Mouse (Mus musculus): ENCODE data around the gene Olfr577.

Olfr577 gene

DNA sequence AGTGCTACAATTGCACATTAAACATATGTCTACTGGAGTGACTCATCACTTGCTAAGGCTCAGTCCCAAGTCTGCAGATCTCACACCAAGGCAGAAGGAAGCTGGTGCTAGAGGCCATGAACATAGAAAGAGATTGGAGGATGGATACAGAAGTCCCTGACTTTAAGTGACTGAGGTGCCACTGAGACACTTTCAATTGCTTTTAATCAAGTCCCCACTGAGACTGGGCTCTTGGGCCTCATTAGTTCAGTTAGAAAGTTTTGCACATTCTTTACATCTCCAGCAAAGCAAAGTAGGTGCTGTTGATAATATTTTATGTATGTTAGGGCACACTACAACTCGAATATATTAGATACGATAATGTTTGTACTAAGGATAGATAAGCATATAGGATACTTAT lies at the start of gene Olfr577:
Olfr577 (minus strand) TSS at position 101 of the 400 bp plus-strand sequence.
- DNase-seq (ENCODE audit: low spot score): no peak

DNA sequence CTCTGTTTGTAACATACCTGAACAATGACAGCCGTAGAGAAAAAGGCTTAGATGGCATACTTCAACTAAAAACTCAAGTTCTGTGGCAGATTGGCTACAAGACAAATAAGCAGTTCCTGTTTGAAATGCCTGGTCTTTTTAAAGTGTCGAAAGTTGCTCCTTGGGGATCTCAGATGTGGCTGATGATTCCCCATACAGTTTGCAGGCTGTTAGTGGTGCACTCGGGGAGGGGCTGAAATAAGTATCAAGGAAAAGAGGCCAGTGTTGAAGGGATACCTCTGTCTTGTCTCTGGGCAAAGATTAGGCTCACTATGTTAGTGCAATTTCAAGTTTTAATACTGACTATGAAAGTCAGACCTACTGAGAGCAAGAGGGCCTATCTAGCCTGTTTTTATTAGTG lies 13.5 kb upstream of the Olfr577 start, which contains the start of gene Olfr578:
Olfr578 (minus strand) TSS at position 101 of the 400 bp plus-strand sequence.
- no peak for DNase-seq (ENCODE audit: low spot score)

DNA sequence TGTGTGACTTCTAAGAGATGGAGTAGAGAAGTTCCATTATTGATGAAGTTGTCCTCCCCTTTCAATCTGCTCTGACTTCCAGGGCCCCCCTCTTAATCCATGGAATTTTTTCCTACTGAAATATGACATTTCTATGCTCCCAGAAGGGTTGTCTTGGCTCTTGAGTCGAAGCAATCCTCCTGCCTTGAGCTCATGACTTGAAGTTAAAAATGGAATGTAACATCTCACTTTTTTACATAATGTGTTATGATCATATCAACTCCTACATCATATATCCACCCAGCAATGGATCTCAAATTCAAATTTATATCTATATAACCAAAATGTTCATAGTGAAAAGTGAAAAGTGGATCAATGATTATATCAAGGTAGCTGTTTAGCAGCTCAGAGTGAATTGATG lies 1.3 kb downstream of the Olfr577 start:
- no peak for DNase-seq (ENCODE audit: low spot score)

DNA sequence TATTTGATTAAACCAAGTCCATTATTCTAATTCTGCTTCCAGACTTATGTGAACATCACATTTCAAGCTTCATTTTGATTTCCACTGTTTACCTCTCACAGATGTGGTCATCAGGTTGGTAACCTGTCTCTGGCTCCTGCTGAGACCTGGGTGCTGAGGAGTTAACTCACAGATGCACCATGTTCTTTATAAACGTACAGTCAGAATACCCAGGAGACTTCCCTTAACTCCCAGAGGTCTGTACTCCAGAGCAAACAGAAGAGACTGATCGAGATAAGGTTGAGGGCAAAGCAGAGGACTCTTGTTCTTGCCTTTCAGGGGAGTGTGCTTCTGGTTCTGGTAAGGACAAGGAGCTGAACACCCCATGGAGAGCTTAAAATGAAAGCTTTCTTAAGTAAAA lies 13.4 kb downstream of the Olfr577 start, which contains the start of gene Olfr576:
Olfr576 (plus strand) TSS at position 301 of the 400 bp plus-strand sequence.
- DNase-seq (ENCODE audit: low spot score): no peak

DNA sequence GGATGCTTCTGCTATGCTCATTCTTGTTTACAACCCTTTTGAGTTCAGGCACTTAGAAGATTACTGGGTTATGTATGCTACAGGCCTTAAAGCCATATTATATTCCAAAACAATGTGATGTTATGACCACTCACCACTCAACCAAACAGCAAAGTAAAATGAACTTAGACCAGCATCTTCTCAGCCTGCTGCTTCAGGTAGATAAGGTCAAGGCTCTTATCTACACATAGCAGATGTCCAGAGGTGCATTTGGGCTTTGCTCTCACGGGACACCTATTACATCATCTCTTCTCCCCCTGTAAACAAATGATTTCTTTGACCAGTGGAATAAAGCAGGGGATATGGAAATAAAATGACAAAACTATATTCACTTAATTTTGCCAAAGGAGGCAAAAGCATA lies 17.1 kb downstream of the Olfr577 start, which contains the start of gene Olfr575:
Olfr575 (minus strand) TSS at position 183 of the 400 bp plus-strand sequence.
- no peak for DNase-seq (ENCODE audit: low spot score)

DNA sequence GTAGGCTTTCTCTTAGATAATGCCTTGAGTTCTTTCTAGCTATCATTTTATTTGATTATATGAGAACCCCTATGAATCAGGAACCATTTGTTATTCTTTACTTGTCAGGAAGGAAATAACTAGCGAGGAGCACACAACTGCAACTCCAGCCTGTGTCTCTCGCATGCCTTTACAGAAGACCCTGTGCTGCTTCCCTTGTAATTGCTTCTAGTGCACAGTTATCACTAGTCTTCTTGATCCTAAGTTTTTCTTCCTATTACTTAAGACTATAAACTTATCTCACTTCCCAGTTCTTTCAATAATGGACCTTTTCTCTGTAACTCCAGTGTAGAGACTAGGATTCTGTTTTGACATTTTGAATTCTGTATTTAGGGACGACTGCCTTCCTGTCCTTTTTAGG lies 17.6 kb downstream of the Olfr577 start:
- no peak for DNase-seq (ENCODE audit: low spot score)

DNA sequence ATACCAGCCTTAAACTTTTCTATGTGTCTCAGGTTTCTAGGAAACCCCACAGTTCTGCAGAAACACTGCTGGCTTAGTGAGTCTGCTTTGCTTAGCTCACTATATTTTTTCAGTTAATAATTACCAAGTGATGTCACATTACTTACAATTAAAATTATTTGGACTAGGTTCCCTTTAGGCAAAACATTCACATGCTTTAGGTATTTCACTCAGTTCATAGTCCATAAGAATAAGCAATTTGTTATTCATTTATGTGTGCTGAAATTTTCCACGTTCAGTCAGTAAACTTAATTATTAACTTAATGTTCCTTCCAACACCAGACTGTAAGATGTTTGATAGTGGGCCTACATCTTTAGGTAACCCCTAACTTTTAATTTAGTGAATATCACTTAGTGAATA lies 25.0 kb downstream of the Olfr577 start:
- DNase-seq (ENCODE audit: low spot score): no peak

DNA sequence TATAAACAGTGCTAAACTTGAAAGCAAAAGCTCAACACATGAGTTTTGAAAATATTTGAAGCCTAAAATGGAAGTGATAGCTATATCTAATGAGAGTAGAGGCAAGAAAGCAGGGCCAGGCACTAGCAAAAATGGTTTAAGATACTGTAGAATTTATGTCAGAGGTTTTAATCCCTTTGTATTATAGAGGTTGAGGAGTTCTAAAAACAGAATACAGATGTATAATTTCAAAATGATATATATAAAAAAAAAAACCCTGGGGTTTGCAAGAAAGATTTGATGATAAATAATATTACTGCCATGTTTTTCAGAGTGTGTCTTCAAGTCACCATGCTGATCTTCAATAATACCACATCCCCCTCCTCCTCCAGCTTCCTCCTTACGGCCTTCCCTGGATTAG lies 27.6 kb downstream of the Olfr577 start, which contains the start of gene Olfr574:
Olfr574 (plus strand) TSS at position 301 of the 400 bp plus-strand sequence.
- no peak for DNase-seq (ENCODE audit: low spot score)

DNA sequence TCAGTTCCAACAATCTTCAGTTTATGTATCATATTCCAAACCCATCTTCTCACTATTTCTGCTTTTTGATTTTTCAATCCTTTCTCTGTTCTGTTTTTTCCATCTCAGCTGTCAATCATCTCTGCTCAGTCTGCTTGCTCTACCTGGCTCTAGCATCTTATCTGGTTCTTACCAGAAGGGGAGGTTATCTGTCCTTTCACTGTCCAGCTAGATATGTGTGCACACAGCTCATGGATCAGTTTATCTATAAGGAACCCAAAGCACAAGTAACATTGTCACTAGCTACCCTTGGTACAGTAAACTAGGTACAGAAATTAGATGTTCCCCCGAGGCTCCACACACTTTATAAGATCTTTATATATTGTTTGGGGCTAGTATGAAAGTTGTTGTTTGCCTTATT lies 32.3 kb downstream of the Olfr577 start:
- no peak for DNase-seq (ENCODE audit: low spot score)

DNA sequence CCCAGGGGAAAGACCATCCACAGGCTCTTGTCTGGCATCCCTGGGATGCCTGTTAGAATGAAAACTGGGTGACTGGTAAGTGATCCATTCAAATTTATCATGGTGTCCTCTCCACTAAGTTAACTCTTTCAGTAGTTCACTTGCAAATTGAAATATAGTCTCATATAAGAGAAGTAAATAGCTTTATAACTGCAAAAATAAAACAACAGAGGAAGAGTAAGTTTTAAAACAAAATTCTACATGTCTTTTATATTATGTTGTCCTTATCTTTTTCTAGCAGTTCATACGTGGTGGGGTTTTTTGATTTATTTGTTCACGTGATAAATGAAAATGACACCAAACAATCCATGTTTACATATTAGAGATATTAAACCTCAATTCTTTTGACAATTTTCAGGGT lies 33.3 kb downstream of the Olfr577 start, which contains the start of gene Olfr573-ps1:
Olfr573-ps1 (minus strand) TSS at position 101 of the 400 bp plus-strand sequence.
- no peak for DNase-seq (ENCODE audit: low spot score)

DNA sequence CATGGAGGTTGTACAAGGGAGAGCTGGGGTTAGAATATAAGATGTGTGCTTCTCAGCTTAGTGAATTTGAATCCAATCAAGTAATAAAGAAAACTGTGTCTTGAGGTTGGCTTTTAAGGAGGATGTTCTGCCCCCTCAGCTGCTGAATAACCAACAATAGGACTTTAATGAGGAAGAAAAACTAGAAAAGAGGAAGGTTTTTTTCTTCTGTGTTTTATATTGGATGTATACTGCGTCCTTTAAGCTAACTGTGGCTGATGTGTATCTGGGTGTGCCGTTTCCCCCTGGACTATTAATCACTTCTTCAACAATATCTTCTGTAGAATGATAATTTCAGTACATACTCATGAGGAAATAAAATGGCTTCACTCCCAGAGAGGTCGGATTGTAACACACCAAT lies 48.6 kb downstream of the Olfr577 start:
- DNase-seq (ENCODE audit: low spot score): no peak

DNA sequence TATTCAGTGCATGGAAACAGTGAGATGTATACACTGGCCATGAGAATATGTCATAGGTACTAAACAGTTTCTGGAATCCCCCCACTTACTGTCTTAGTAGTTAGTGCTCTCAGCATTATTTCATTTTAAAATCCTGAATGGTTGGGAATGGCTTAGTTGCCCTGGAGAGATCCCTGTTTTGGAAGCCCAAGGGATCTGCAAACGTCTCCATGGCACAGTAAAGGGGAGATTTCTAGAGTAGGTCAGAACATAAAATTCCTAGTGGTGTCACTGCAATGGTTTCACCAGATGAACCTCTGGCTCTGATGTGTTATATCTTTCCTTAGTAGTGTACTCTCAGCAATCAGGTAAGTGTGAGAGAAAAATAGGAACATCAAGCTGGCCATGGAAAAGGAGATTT lies 51.6 kb downstream of the Olfr577 start, which contains the start of gene Olfr572:
Olfr572 (plus strand) TSS at position 301 of the 400 bp plus-strand sequence.
- no peak for DNase-seq (ENCODE audit: low spot score)

Measured in ovary, postnatal 10 days (tissue).